Mouse (Mus musculus): ENCODE measurements at regions not wholly inside any gene's neighbourhood (a gene's known extent, or its start where the extent isn't known, plus 50 kb on each side); places are given as distances from the start of the nearest gene placed in this dataset.

DNA sequence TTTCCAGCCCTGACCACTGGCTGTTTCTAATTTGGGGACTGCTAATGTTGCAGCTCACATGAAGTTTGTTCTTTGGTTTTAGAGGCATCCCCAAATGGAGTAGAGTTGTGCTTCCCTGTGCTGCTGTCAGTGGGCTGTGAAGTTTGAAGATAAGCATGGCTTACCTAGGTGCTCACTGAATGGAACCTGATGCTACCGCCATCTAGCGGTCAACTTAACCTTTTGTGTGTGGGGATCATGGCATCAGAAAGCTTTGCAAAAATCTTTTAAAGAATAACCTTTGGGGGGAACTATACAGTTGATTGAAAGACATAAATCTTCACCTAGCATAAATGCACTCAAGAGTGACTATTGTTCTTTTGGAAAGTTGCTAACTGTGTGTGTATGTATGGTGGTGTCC is 382.8 kb upstream of the Trpc7 start:
- H3K9me3 ChIP-seq (ENCODE audit: control insufficient read depth, low read length), result no peaks in the 10 kb centered on the region
- WGBS, result 4% methylated on average over 2 of the region's 2 CpGs
- H3K4me3 ChIP-seq (replicated peaks; ENCODE audit: low read depth, low read length), result no peak overlapping the region
- H3K4me1 ChIP-seq (ENCODE audit: control insufficient read depth, insufficient read depth, low read length), result 0 out of 2 replicates have a peak, but pooled peaks cover 5% of the 10 kb centered on the region
- ATAC-seq (ENCODE audit: low FRiP score, low TSS enrichment) (no peak), DNase-seq (peak; percentile 77)
- no peak overlapping the region for H3K4me2 ChIP-seq (ENCODE audit: low read length)
- no peaks in the 10 kb centered on the region for H3K27me3 ChIP-seq (ENCODE audit: control insufficient read depth, insufficient read depth, low read length)
- no peak overlapping the region for H3K9ac ChIP-seq (replicated peaks; ENCODE audit: low read length)
- H3K27ac ChIP-seq (replicated peaks; ENCODE audit: low read depth, low read length), result no peak overlapping the region
- H3K36me3 ChIP-seq (ENCODE audit: control insufficient read depth, insufficient read depth, low read length), result no peaks in the 10 kb centered on the region

GRCm38 (mm10) chr13:57277076-57277475 is 381.3 kb upstream of the Trpc7 start:
- 39% methylated on average over 4 of the region's 4 CpGs for WGBS
- DNase-seq (peak; percentile 51), ATAC-seq (ENCODE audit: low FRiP score, low TSS enrichment) (no peak)

DNA sequence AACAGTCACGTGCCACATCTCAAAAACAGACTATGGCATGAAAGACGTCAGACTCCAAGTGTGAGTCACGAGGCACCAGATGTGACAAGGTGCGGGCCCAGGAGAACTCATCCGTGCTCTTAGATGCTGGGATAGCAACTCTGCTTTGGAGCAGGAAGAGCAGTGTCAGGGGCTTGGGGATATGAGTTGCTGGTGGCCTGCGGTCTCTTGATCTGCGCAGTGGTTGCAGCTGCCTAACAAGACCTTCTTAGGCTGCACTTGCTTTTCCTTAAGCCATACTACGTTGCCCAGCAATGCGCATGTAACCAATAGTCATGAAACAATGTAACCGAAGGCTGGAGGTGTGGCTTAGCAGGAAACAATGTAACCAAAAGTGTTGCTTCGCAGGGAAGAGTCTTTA is 380.1 kb upstream of the Trpc7 start:
- Histone ChIP-seq H3K27ac (replicated peaks; ENCODE audit: low read depth, low read length) (no peak overlapping the region), H3K9me3 (ENCODE audit: control insufficient read depth, low read length) (no peaks in the 10 kb centered on the region), H3K9ac (replicated peaks; ENCODE audit: low read length) (no peak overlapping the region), H3K36me3 (ENCODE audit: control insufficient read depth, insufficient read depth, low read length) (no peaks in the 10 kb centered on the region), H3K4me2 (ENCODE audit: low read length) (no peak overlapping the region), H3K4me1 (ENCODE audit: control insufficient read depth, insufficient read depth, low read length) (no peaks in the 10 kb centered on the region), H3K4me3 (replicated peaks; ENCODE audit: low read depth, low read length) (no peak overlapping the region), H3K27me3 (ENCODE audit: control insufficient read depth, insufficient read depth, low read length) (no peaks in the 10 kb centered on the region)
- WGBS, result 87% methylated on average over 11 of the region's 11 CpGs
- DNase-seq (no peak), ATAC-seq (ENCODE audit: low FRiP score, low TSS enrichment) (no peak)

More at GRCm38 (mm10) chr13:57277076-57277475, 381.3 kb upstream of the Trpc7 start:
- 0 out of 2 replicates have a peak, but pooled peaks cover 5% of the 10 kb centered on the region for H3K4me1 ChIP-seq (ENCODE audit: control insufficient read depth, insufficient read depth, low read length)
- no peaks in the 10 kb centered on the region for H3K36me3 ChIP-seq (ENCODE audit: control insufficient read depth, insufficient read depth, low read length)
- no peak overlapping the region for H3K9ac ChIP-seq (replicated peaks; ENCODE audit: low read length)
- no peak overlapping the region for H3K4me2 ChIP-seq (ENCODE audit: low read length)
- H3K9me3 ChIP-seq (ENCODE audit: control insufficient read depth, low read length), result no peaks in the 10 kb centered on the region
- no peak overlapping the region for H3K27ac ChIP-seq (replicated peaks; ENCODE audit: low read depth, low read length)
- H3K27me3 ChIP-seq (ENCODE audit: control insufficient read depth, insufficient read depth, low read length), result no peaks in the 10 kb centered on the region
- no peak overlapping the region for H3K4me3 ChIP-seq (replicated peaks; ENCODE audit: low read depth, low read length)

DNA sequence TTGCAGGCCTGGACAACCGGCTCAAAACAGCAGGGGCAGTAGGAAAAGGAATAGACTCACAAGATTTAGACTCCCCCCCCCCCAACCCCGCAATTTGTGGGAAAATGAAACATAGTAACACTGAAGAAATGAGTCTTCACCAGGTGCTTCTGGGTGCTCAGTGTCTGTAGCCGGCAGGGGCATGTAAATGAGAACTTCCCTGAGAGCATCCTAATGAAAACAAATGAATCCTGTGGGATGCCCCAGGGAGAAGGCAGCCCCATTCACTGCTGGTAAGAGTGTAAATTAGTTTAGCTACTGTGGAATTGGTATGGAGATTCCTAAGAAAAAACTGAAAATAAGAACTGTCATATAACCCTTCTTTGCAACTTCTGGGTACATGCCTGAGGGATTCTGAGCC is 377.8 kb upstream of the Trpc7 start:
- H3K27me3 ChIP-seq (ENCODE audit: control insufficient read depth, insufficient read depth, low read length), result no peaks in the 10 kb centered on the region
- no peak overlapping the region for H3K9ac ChIP-seq (replicated peaks; ENCODE audit: low read length)
- no peak for ATAC-seq (ENCODE audit: low FRiP score, low TSS enrichment)
- no peaks in the 10 kb centered on the region for H3K9me3 ChIP-seq (ENCODE audit: control insufficient read depth, low read length)
- H3K4me2 ChIP-seq (ENCODE audit: low read length), result no peak overlapping the region
- 24% methylated on average over 3 of the region's 3 CpGs for WGBS
- no peaks in the 10 kb centered on the region for H3K4me1 ChIP-seq (ENCODE audit: control insufficient read depth, insufficient read depth, low read length)
- H3K4me3 ChIP-seq (replicated peaks; ENCODE audit: low read depth, low read length), result no peak overlapping the region
- H3K27ac ChIP-seq (replicated peaks; ENCODE audit: low read depth, low read length), result no peak overlapping the region
- DNase-seq, result peak; percentile 22
- no peaks in the 10 kb centered on the region for H3K36me3 ChIP-seq (ENCODE audit: control insufficient read depth, insufficient read depth, low read length)

DNA sequence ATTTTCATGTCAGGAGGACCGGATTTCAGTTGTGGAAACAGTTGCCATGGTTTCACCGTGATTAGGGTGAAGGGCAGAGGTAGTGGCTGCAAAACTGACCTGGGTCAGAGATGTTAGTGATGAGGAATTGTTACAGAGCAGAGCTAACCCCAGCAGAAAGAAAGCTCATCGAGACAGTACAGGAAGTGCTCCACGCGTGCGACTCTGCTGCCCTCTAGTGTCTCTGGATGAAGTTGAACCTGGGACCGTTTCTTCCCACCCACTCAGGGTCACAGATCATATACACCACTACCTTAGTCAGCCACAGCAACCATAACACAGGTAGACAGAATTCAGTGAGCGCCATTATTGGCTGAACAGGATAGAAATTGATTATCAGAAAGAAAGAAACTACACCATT is 373.8 kb upstream of the Trpc7 start:
- H3K27me3 ChIP-seq (ENCODE audit: control insufficient read depth, insufficient read depth, low read length), result no peaks in the 10 kb centered on the region
- 12% methylated on average over 8 of the region's 8 CpGs for WGBS
- H3K4me2 ChIP-seq (ENCODE audit: low read length), result no peak overlapping the region
- H3K4me1 ChIP-seq (ENCODE audit: control insufficient read depth, insufficient read depth, low read length), result no peaks in the 10 kb centered on the region
- peak; percentile 92 for DNase-seq
- H3K36me3 ChIP-seq (ENCODE audit: control insufficient read depth, insufficient read depth, low read length), result no peaks in the 10 kb centered on the region
- no peaks in the 10 kb centered on the region for H3K9me3 ChIP-seq (ENCODE audit: control insufficient read depth, low read length)
- ATAC-seq (ENCODE audit: low FRiP score, low TSS enrichment), result no peak; the same call in 1 of the 2 replicates
- H3K27ac ChIP-seq (replicated peaks; ENCODE audit: low read depth, low read length), result no peak overlapping the region
- H3K9ac ChIP-seq (replicated peaks; ENCODE audit: low read length), result no peak overlapping the region
- no peak overlapping the region for H3K4me3 ChIP-seq (replicated peaks; ENCODE audit: low read depth, low read length)

DNA sequence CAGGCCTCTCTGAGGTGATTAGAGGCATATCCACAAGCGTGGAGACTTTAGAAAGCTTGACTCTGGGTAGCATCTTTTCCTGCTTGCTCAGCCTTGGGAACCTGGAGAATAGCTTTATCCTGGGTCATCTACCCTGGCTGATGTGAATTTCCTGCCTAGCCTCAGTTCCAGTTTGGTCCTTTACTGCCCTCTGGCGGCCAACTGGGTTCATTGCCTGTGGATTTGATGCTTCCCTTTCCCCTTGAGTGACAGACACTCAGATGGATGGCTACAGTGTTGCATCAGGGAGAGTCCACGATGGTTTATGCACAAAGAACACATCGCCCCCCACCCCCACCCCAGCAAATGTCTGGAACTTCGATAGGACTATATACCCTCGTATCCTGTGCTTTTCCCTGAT is 364.1 kb upstream of the Trpc7 start:
- whole genome bisulfite sequencing, result 8% methylated on average over 6 of the region's 6 CpGs
- Histone ChIP-seq H3K9me3 (ENCODE audit: control insufficient read depth, low read length) (no peaks in the 10 kb centered on the region), H3K9ac (replicated peaks; ENCODE audit: low read length) (no peak overlapping the region), H3K4me3 (replicated peaks; ENCODE audit: low read depth, low read length) (no peak overlapping the region), H3K4me2 (ENCODE audit: low read length) (no peak overlapping the region), H3K4me1 (ENCODE audit: control insufficient read depth, insufficient read depth, low read length) (no peaks in the 10 kb centered on the region), H3K36me3 (ENCODE audit: control insufficient read depth, insufficient read depth, low read length) (no peaks in the 10 kb centered on the region), H3K27ac (replicated peaks; ENCODE audit: low read depth, low read length) (no peak overlapping the region; the same call in 1 of the 2 replicates), H3K27me3 (ENCODE audit: control insufficient read depth, insufficient read depth, low read length) (no peaks in the 10 kb centered on the region)
- DNase-seq (peak; percentile 93), ATAC-seq (ENCODE audit: low FRiP score, low TSS enrichment) (peak; percentile 43; the same call in 1 of the 2 replicates)

DNA sequence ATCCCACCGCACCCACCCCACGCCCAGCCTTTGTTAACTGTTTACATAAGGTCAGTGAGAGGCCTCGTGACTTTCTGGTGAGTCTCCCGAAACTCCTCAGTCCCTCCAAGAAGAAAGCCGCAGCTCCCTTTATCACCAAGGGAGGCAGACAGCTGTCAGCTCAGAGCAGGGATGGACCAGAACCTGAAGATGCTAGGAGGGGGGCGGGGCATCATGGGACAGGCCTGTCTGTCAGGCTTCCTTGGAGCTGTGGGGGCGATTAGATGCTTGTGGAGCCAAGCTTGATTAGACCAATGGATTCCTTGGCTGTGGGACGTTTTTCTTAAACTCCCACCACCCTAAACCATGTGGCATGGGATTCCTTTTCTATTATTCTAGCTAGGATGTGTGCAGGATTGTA is 363.7 kb upstream of the Trpc7 start:
- Histone ChIP-seq H3K9me3 (ENCODE audit: control insufficient read depth, low read length) (no peaks in the 10 kb centered on the region), H3K27me3 (ENCODE audit: control insufficient read depth, insufficient read depth, low read length) (no peaks in the 10 kb centered on the region), H3K9ac (replicated peaks; ENCODE audit: low read length) (no peak overlapping the region), H3K27ac (replicated peaks; ENCODE audit: low read depth, low read length) (no peak overlapping the region; the same call in 1 of the 2 replicates), H3K4me1 (ENCODE audit: control insufficient read depth, insufficient read depth, low read length) (no peaks in the 10 kb centered on the region), H3K4me3 (replicated peaks; ENCODE audit: low read depth, low read length) (no peak overlapping the region), H3K4me2 (ENCODE audit: low read length) (no peak overlapping the region), H3K36me3 (ENCODE audit: control insufficient read depth, insufficient read depth, low read length) (no peaks in the 10 kb centered on the region)
- DNase-seq (no peak), ATAC-seq (ENCODE audit: low FRiP score, low TSS enrichment) (no peak; the same call in 1 of the 2 replicates)
- 66% methylated on average over 8 of the region's 8 CpGs for WGBS

- no peaks in the 10 kb centered on the region for H3K27me3 ChIP-seq (ENCODE audit: control insufficient read depth, insufficient read depth, low read length)
- ATAC-seq (ENCODE audit: low FRiP score, low TSS enrichment) (no peak), DNase-seq (no peak)
- H3K36me3 ChIP-seq (ENCODE audit: control insufficient read depth, insufficient read depth, low read length), result no peaks in the 10 kb centered on the region
- no peak overlapping the region for H3K27ac ChIP-seq (replicated peaks; ENCODE audit: low read depth, low read length)
- 93% methylated on average over 11 of the region's 11 CpGs for WGBS
- no peak overlapping the region for H3K4me2 ChIP-seq (ENCODE audit: low read length)
- no peaks in the 10 kb centered on the region for H3K9me3 ChIP-seq (ENCODE audit: control insufficient read depth, low read length)
- no peak overlapping the region for H3K4me3 ChIP-seq (replicated peaks; ENCODE audit: low read depth, low read length)
- no peak overlapping the region for H3K9ac ChIP-seq (replicated peaks; ENCODE audit: low read length)
- no peaks in the 10 kb centered on the region for H3K4me1 ChIP-seq (ENCODE audit: control insufficient read depth, insufficient read depth, low read length)
These were observed 360.1 kb upstream of the Trpc7 start for GRCm38 (mm10) chr13:57255920-57256319.

DNA sequence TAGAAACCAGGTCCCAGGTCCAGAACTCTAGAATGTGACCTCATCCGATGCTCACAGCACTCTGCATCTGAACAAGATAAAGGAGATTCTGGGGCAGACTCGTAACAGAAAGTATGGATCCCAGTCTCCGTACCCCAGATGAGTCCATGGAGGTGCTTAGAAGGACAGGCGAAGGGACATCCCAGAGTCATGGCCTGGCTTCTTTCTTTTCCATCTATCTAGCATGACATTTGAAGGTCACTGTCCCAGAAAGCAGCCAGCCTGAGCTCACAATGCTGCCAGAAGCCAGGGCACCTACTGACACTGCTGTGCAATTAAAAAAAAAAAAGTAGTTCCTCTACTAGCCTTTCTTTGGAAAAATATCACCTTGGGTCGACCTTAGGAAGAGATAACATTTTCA is 354.1 kb upstream of the Trpc7 start:
- Histone ChIP-seq H3K4me3 (replicated peaks; ENCODE audit: low read depth, low read length) (no peak overlapping the region), H3K4me2 (ENCODE audit: low read length) (no peak overlapping the region), H3K27ac (replicated peaks; ENCODE audit: low read depth, low read length) (no peak overlapping the region), H3K9me3 (ENCODE audit: control insufficient read depth, low read length) (no peaks in the 10 kb centered on the region), H3K9ac (replicated peaks; ENCODE audit: low read length) (no peak overlapping the region), H3K27me3 (ENCODE audit: control insufficient read depth, insufficient read depth, low read length) (no peaks in the 10 kb centered on the region), H3K4me1 (ENCODE audit: control insufficient read depth, insufficient read depth, low read length) (no peaks in the 10 kb centered on the region), H3K36me3 (ENCODE audit: control insufficient read depth, insufficient read depth, low read length) (no peaks in the 10 kb centered on the region)
- 90% methylated on average over 5 of the region's 5 CpGs for WGBS
- DNase-seq (no peak), ATAC-seq (ENCODE audit: low FRiP score, low TSS enrichment) (no peak)

Data from midbrain, embryonic 14.5 days (tissue).